Mouse (Mus musculus): ENCODE results near the gene Kif28.
A peak's percentile ranks its signal among the peaks of the same experiment; 100 is the strongest.
"Not testable (repeated sequence)": the region's sequence is repeated elsewhere in the genome, so short reads cannot be mapped to it uniquely, and the experiment has no call there.

The Kif28 gene

GRCm38 (mm10) chr1:179745171-179745570, at the start of gene Kif28:
Kif28 (minus strand) TSS chr1:179745271.
- peak in 1 of 2 experiments; percentile 12 for DNase-seq (ENCODE audit: inconsistent age in 2 of 2, low spot score in 1 of 2)

GRCm38 (mm10) chr1:179787281-179787680, 42.2 kb upstream of the Kif28 start:
- DNase-seq (ENCODE audit: inconsistent age in 2 of 2, low spot score in 1 of 2) = no peak

GRCm38 (mm10) chr1:179785502-179785901, 40.4 kb upstream of the Kif28 start:
- no peak for DNase-seq (ENCODE audit: inconsistent age in 2 of 2, low spot score in 1 of 2)

GRCm38 (mm10) chr1:179784098-179784497, 39.0 kb upstream of the Kif28 start:
- no peak for DNase-seq (ENCODE audit: inconsistent age in 2 of 2, low spot score in 1 of 2)

- DNase-seq (ENCODE audit: inconsistent age in 2 of 2, low spot score in 1 of 2) = no peak
These were observed 31.8 kb upstream of the Kif28 start for GRCm38 (mm10) chr1:179776831-179777230.

GRCm38 (mm10) chr1:179760553-179760952, 15.5 kb upstream of the Kif28 start:
- DNase-seq (ENCODE audit: inconsistent age in 2 of 2, low spot score in 1 of 2) = no peak

- DNase-seq (ENCODE audit: inconsistent age in 2 of 2, low spot score in 1 of 2) = no peak
These were observed 15.0 kb upstream of the Kif28 start for GRCm38 (mm10) chr1:179760086-179760485.

GRCm38 (mm10) chr1:179756477-179756876, 11.4 kb upstream of the Kif28 start:
- DNase-seq (ENCODE audit: inconsistent age in 2 of 2, low spot score in 1 of 2) = no peak

- DNase-seq (ENCODE audit: inconsistent age in 2 of 2, low spot score in 1 of 2) = peak in 1 of 2 experiments; percentile 41
These were observed 7.9 kb upstream of the Kif28 start for GRCm38 (mm10) chr1:179753006-179753405.

- DNase-seq (ENCODE audit: inconsistent age in 2 of 2, low spot score in 1 of 2) = no peak
These were observed 7.2 kb upstream of the Kif28 start for GRCm38 (mm10) chr1:179752276-179752675.

- no peak for DNase-seq (ENCODE audit: inconsistent age in 2 of 2, low spot score in 1 of 2)
These were observed 1.4 kb downstream of the Kif28 start for GRCm38 (mm10) chr1:179743593-179744193.

GRCm38 (mm10) chr1:179736483-179736882, 8.6 kb downstream of the Kif28 start:
- no peak for DNase-seq (ENCODE audit: inconsistent age in 2 of 2, low spot score in 1 of 2)

- DNase-seq (ENCODE audit: inconsistent age in 2 of 2, low spot score in 1 of 2) = peak; percentile 56 to 85
These were observed 10.3 kb downstream of the Kif28 start for GRCm38 (mm10) chr1:179734500-179735474.

GRCm38 (mm10) chr1:179731391-179731790, 13.7 kb downstream of the Kif28 start:
- no peak for DNase-seq (ENCODE audit: inconsistent age in 2 of 2, low spot score in 1 of 2)

- no peak for DNase-seq (ENCODE audit: inconsistent age in 2 of 2, low spot score in 1 of 2)
These were observed 16.4 kb downstream of the Kif28 start for GRCm38 (mm10) chr1:179728661-179729060.

GRCm38 (mm10) chr1:179722811-179723469, 22.1 kb downstream of the Kif28 start:
- DNase-seq (ENCODE audit: inconsistent age in 2 of 2, low spot score in 1 of 2) = no peak

- DNase-seq (ENCODE audit: inconsistent age in 2 of 2, low spot score in 1 of 2) = no peak
These were observed 29.3 kb downstream of the Kif28 start for GRCm38 (mm10) chr1:179715786-179716185.

- not testable (repeated sequence) for DNase-seq (ENCODE audit: inconsistent age in 2 of 2, low spot score in 1 of 2)
These were observed 29.8 kb downstream of the Kif28 start for GRCm38 (mm10) chr1:179715289-179715688.

- no peak for DNase-seq (ENCODE audit: inconsistent age in 2 of 2, low spot score in 1 of 2)
These were observed 31.7 kb downstream of the Kif28 start for GRCm38 (mm10) chr1:179713367-179713766.

- no peak for DNase-seq (ENCODE audit: inconsistent age in 2 of 2, low spot score in 1 of 2)
These were observed 32.4 kb downstream of the Kif28 start for GRCm38 (mm10) chr1:179712658-179713057.

GRCm38 (mm10) chr1:179710739-179711138, 34.3 kb downstream of the Kif28 start:
- DNase-seq (ENCODE audit: inconsistent age in 2 of 2, low spot score in 1 of 2) = no peak

GRCm38 (mm10) chr1:179709390-179709789, 35.7 kb downstream of the Kif28 start:
- no peak for DNase-seq (ENCODE audit: inconsistent age in 2 of 2, low spot score in 1 of 2)

All from adrenal gland, adult (tissue).